Mouse (Mus musculus) heart, embryonic 10.5 days (tissue): ENCODE measurements around the gene Tmem235. TPM values are rescaled to one million over a fixed set of nuclear protein-coding genes. Genes with fewer than 3 reads are reported as not detected.

ENCODE experiments used
- polyA plus RNA-seq: library from polyadenylated mRNA; unstranded; fragments of >200 nt; fragmentation: Nextera tagmentation; extraction: Ambion mirVana; gene quantifications from 2 replicates; pipeline ENCODE4 v1.2.1, GENCODE M21; 2016

Gene Tmem235
- polyA plus RNA-seq, 1 experiment from 2014 or later = not detected

Other genes starting within 250 kb of the Tmem235 start
- 6.1 and 7.4 TPM in 2 replicates for gene Tnrc6c, start 206.5 kb upstream of the Tmem235 start, polyA plus RNA-seq
- gene Tmc8, start 78.7 kb upstream of the Tmem235 start, polyA plus RNA-seq = 3.7 and 3.9 TPM in 2 replicates
- 30.6 and 33.3 TPM in 2 replicates for gene Tmc6, start 78.6 kb upstream of the Tmem235 start, polyA plus RNA-seq
- 4.3 and 4.8 TPM in 2 replicates for gene 6030468B19Rik, start 63.1 kb upstream of the Tmem235 start, polyA plus RNA-seq
- 1.1 TPM in 2 replicates for gene Gm20708, start 51.1 kb upstream of the Tmem235 start, polyA plus RNA-seq
- 68.1 and 76.3 TPM in 2 replicates for gene Syngr2, start 51.1 kb upstream of the Tmem235 start, polyA plus RNA-seq
- gene Afmid, start 34.8 kb upstream of the Tmem235 start, polyA plus RNA-seq = 8.8 and 13.5 TPM in 2 replicates
- gene Tk1, start 34.7 kb upstream of the Tmem235 start, polyA plus RNA-seq = 124 and 134 TPM in 2 replicates
- gene Birc5, start 11.5 kb upstream of the Tmem235 start, polyA plus RNA-seq = 275 and 334 TPM in 2 replicates
- gene Tha1, start 12.7 kb downstream of the Tmem235 start, polyA plus RNA-seq = 4.0 and 4.3 TPM in 2 replicates
- gene Socs3, start 109.3 kb downstream of the Tmem235 start, polyA plus RNA-seq = 6.9 and 10.6 TPM in 2 replicates
- gene Pgs1, start 125.5 kb downstream of the Tmem235 start, polyA plus RNA-seq = 34.0 and 38.5 TPM in 2 replicates